Mouse (Mus musculus) midbrain, embryonic 10.5 days (tissue): Measurements from ENCODE around the gene Eci1. TPM values are rescaled to one million over a fixed set of nuclear protein-coding genes. Genes with fewer than 3 reads are reported as not detected.
"Not testable (repeated sequence)": the region's sequence is repeated elsewhere in the genome, so short reads cannot be mapped to it uniquely, and the experiment has no call there.

ENCODE experiments used
- DNase-seq: peaks from one replicate; pipeline ENCODE4 v3.0.0-alpha.2; 2017; ENCODE audit warnings: low spot score
- H3K27ac ChIP-seq: fragments of 300-500 bp; sonication (generic); replicated peaks from 2 replicates; pipeline ENCODE4 v1.5.1; 2016; ENCODE audit warnings: mild to moderate bottlenecking
- H3K27me3 ChIP-seq: fragments of 300-500 bp; sonication (generic); 2 replicates; pipeline ENCODE4 v1.6.1; 2016; ENCODE audit warnings: low read depth, mild to moderate bottlenecking; ENCODE audit not compliant: poor library complexity, severe bottlenecking
- H3K36me3 ChIP-seq: fragments of 300-500 bp; sonication (generic); 2 replicates; pipeline ENCODE4 v1.6.1; 2016; ENCODE audit warnings: mild to moderate bottlenecking, moderate library complexity
- H3K4me1 ChIP-seq: fragments of 300-500 bp; sonication (generic); 2 replicates; pipeline ENCODE4 v1.6.1; 2016
- H3K4me3 ChIP-seq: fragments of 300-500 bp; sonication (generic); 2 replicates; pipeline ENCODE4 v1.5.1; 2016; ENCODE audit warnings: mild to moderate bottlenecking, moderate library complexity
- H3K9me3 ChIP-seq: fragments of 300-500 bp; sonication (generic); replicated peaks from 2 replicates; pipeline ENCODE4 v1.6.1; 2016; ENCODE audit warnings: mild to moderate bottlenecking
- WGBS: fragments of 180-500 bp; shearing (Covaris S2); methylation state at CpG from one replicate; pipeline ENCODE4 v1.1.7; 2016; 5-methylcytosine and 5-hydroxymethylcytosine counted together
- polyA plus RNA-seq: library from polyadenylated mRNA; unstranded; fragments of >200 nt; fragmentation: Nextera tagmentation; extraction: Ambion mirVana; gene quantifications from 2 replicates; pipeline ENCODE4 v1.2.1, GENCODE M21; 2016

Gene Eci1
- polyA plus RNA-seq, 1 experiment from 2014 or later: 82.4 TPM

GRCm38 (mm10) chr17:24415011-24415410 lies 11.4 kb upstream of the Eci1 start:
- H3K4me3 ChIP-seq: peak overlapping the region; percentile 79
- peak overlapping the region; percentile 97 for H3K27ac ChIP-seq
- H3K4me1 ChIP-seq: peaks cover 37% of the 10 kb centered on the region
- WGBS: under 1% methylated on average over 21 of the region's 21 CpGs
- peaks cover 54% of the 10 kb centered on the region for H3K36me3 ChIP-seq
- no peaks in the 10 kb centered on the region for H3K27me3 ChIP-seq
- H3K9me3 ChIP-seq: no peaks in the 10 kb centered on the region
- DNase-seq: no peak

- H3K4me3 ChIP-seq: peak overlapping the region; percentile 79
- no peaks in the 10 kb centered on the region for H3K9me3 ChIP-seq
- H3K36me3 ChIP-seq: peaks cover 55% of the 10 kb centered on the region
- 87% methylated on average over 3 of the region's 3 CpGs for WGBS
- no peak for DNase-seq
- H3K27ac ChIP-seq: no peak overlapping the region
- H3K4me1 ChIP-seq: peaks cover 37% of the 10 kb centered on the region
- no peaks in the 10 kb centered on the region for H3K27me3 ChIP-seq
Observed at GRCm38 (mm10) chr17:24416051-24416652, 10.3 kb upstream of the Eci1 start.

DNA sequence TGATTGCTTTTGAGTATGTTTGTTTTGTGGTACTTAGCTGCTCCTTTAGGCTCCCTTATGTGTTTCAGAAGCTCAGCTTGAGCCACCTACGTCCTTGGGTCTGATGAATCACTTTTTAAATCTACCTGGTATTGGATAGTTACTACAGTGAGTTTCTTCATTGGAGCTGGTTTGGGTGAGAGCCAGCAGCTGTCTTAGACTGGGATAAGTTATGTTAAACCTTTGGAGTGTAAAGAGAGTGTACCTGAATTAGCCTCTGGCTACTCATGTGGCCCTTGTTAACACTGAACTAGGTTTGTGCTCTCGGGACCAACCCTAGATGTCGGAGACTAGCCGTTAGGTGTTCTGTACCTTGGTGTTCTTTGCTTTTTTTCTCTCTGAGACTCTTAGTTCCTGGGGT lies 3.3 kb upstream of the Eci1 start:
- Histone ChIP-seq H3K27ac (no peak overlapping the region), H3K36me3 (peaks cover 78% of the 10 kb centered on the region), H3K4me3 (no peak overlapping the region), H3K27me3 (no peaks in the 10 kb centered on the region), H3K4me1 (peaks cover 13% of the 10 kb centered on the region), H3K9me3 (no peaks in the 10 kb centered on the region)
- 95% methylated on average over 4 of the region's 4 CpGs for WGBS
- DNase-seq: no peak

- Histone ChIP-seq H3K27me3 (no peaks in the 10 kb centered on the region), H3K9me3 (no peaks in the 10 kb centered on the region), H3K36me3 (peaks cover 67% of the 10 kb centered on the region), H3K4me1 (peaks cover 16% of the 10 kb centered on the region), H3K4me3 (no peak overlapping the region), H3K27ac (no peak overlapping the region)
- no peak for DNase-seq
- WGBS: 94% methylated on average over 5 of the region's 5 CpGs
Observed at GRCm38 (mm10) chr17:24424489-24424888, 2.0 kb upstream of the Eci1 start.

DNA sequence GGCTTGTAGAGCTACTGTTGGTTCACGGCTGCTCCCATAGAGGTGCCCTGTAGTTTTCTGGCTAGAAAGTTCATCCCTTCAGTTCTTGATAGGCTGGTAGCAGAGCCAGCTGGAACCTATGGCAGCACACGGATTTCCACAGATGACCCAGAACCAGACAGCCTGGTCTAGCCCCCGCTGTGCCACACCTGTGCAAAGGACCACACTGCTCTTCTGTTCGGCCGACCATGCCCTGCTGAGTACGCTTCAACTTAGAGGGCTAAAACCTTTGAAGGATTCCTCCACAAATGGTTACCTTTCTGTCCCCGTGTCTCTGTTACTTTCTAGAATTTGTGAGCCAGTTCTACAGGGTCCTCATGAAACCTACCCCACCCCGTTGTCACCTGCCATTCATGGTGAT lies 1.1 kb upstream of the Eci1 start:
- not testable (repeated sequence) for DNase-seq, H3K27ac ChIP-seq, H3K4me3 ChIP-seq, H3K27me3 ChIP-seq, H3K9me3 ChIP-seq
- H3K36me3 ChIP-seq: peaks cover 67% of the 10 kb centered on the region
- peaks cover 20% of the 10 kb centered on the region for H3K4me1 ChIP-seq
- WGBS: 94% methylated on average over 6 of the region's 8 CpGs

DNA sequence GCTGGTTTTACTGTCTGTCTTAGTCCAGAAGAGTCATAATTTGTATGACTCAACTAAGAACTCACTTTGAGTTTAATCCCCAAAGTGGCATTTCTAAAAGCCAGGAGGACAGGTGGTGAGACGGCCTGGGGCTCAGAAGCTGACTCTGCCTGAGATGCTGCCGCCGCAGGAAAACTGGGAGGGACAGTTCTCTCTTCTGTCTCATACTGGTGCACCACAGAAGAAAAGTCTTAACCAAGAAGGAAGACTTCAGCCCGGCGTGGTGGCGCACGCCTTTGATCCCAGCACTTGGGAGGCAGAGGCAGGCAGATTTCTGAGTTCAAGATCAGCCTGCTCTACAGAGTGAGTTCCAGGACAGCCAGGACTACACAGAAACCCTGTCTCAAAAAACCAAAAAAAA lies 536 bp upstream of the Eci1 start:
- Histone ChIP-seq H3K36me3 (peaks cover 65% of the 10 kb centered on the region), H3K4me1 (peaks cover 20% of the 10 kb centered on the region), H3K4me3 (no peak overlapping the region), H3K9me3 (no peaks in the 10 kb centered on the region), H3K27me3 (no peaks in the 10 kb centered on the region), H3K27ac (no peak overlapping the region)
- WGBS: 90% methylated on average over 7 of the region's 7 CpGs
- no peak for DNase-seq

DNA sequence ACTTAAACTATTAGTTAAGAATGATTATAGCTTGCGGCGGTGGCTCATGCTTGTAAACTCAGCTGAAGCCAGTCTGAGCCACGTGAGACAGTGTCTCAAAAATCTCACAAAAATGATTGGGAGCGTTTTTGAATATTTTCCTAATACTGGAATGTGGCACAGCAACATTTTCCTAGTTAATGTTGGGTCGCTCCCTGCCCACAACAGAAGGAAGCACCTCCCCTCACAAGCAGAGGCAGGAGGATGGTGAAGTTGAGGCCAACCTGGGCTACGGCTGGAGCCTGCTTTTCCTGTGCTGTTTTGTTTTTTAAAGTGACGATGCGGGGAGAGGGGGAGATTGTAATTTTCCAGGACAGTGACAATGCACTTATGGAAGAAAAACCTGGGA lies 723 bp downstream of the Eci1 start:
- Histone ChIP-seq H3K4me1 (peaks cover 20% of the 10 kb centered on the region), H3K4me3 (peak overlapping the region; percentile 89), H3K27me3 (no peaks in the 10 kb centered on the region), H3K27ac (peak overlapping the region; percentile 98), H3K36me3 (peaks cover 57% of the 10 kb centered on the region), H3K9me3 (no peaks in the 10 kb centered on the region)
- no peak for DNase-seq
- 14% methylated on average over 8 of the region's 8 CpGs for WGBS

DNA sequence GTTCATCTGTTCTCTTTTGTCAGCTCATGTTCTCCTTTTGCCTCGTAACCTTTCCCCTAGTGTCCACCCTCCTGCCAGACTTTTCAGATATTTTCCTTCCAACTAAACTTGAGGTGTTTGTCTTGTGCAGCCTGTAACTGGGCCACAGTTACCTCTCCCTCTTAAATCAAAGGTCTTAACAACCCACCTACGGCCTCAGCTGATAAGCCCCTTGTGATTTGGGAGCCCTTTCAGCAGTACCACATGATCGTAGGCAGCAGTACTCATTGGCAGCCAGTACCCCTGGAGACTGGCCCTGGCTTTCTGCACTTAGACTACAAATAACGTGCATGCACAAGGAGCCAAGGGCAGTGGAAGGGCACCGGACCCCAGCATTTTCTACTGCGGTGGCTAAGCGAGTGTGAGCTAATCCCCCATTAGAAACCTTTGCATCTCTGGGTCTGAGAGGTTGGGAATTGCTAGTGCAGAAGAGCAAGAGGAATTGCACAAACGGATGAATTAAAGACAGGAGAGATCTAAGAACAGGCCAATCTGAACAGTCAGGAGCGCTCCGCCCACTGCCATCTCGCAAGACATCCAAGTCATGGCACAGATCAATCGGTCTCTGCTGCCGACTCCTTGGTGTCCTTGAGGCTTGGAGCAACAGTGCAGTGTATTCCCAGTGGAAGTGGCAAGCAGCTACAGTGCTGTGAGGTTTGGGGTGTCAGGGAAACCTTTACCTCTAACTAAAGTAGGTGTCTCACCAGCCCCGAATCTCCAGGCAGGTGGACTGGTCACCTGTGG lies 3.0 kb downstream of the Eci1 start:
- Histone ChIP-seq H3K27ac (no peak overlapping the region), H3K4me1 (peaks cover 20% of the 10 kb centered on the region), H3K27me3 (no peaks in the 10 kb centered on the region), H3K36me3 (peaks cover 50% of the 10 kb centered on the region), H3K9me3 (no peaks in the 10 kb centered on the region), H3K4me3 (no peak overlapping the region)
- 90% methylated on average over 14 of the region's 14 CpGs for WGBS
- DNase-seq: no peak

- peak; percentile 34 for DNase-seq
- Histone ChIP-seq H3K4me1 (no peaks in the 10 kb centered on the region), H3K9me3 (no peaks in the 10 kb centered on the region), H3K27ac (no peak overlapping the region), H3K4me3 (no peak overlapping the region), H3K27me3 (no peaks in the 10 kb centered on the region), H3K36me3 (peaks cover 90% of the 10 kb centered on the region)
- WGBS: 78% methylated on average over 5 of the region's 5 CpGs
Observed at GRCm38 (mm10) chr17:24437016-24437415, 10.6 kb downstream of the Eci1 start.

- Histone ChIP-seq H3K9me3 (no peaks in the 10 kb centered on the region), H3K4me3 (no peak overlapping the region), H3K27ac (no peak overlapping the region), H3K27me3 (no peaks in the 10 kb centered on the region), H3K4me1 (no peaks in the 10 kb centered on the region), H3K36me3 (peaks cover 99% of the 10 kb centered on the region)
- WGBS: 94% methylated on average over 8 of the region's 8 CpGs
- no peak for DNase-seq
Observed at GRCm38 (mm10) chr17:24440377-24440776, 13.9 kb downstream of the Eci1 start.

DNA sequence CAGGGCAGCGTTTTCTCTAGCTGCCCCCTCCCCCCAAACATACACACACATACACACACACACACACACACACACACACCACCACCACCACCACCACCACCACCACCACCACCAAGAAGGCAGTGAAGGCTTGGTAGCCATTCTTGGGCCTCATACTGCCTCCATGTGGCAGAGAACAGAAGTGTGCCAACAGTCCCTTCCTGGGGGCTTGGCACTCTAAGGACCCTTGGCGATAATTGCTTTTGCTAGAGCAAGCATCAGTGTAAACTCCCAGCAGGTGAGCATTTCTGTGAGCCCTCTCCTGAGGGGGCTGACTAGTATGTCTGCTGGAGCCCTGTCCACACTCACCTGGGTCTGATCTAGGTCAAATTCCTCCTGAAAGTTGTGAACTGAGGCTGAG lies 14.7 kb downstream of the Eci1 start:
- no peaks in the 10 kb centered on the region for H3K27me3 ChIP-seq
- no peak overlapping the region for H3K27ac ChIP-seq
- H3K9me3 ChIP-seq: no peaks in the 10 kb centered on the region
- 34% methylated on average over 2 of the region's 2 CpGs for WGBS
- H3K4me1 ChIP-seq: no peaks in the 10 kb centered on the region
- no peak for DNase-seq
- H3K36me3 ChIP-seq: peaks cover 99% of the 10 kb centered on the region
- no peak overlapping the region for H3K4me3 ChIP-seq

DNA sequence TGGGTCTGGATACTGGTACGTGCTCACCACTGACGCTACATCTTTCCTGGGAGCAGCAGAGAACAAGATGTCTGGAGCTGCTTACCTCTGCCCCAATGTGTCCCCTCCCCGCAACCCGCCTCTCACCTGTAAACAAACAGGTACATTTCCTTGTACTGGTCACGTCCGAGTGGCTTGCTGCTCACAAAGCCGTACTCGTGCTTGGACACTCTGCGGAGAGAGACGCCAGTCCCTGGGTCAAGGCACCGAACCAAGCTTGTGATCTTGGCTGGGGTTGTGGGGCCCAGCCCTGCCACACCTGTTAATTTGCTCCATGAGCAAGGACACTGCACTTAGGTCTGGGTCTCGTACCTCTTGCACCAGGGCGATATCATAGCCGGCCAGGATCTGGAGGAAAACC lies 15.7 kb downstream of the Eci1 start:
- DNase-seq: no peak
- no peaks in the 10 kb centered on the region for H3K4me1 ChIP-seq
- 93% methylated on average over 14 of the region's 14 CpGs for WGBS
- H3K4me3 ChIP-seq: no peak overlapping the region
- H3K9me3 ChIP-seq: no peaks in the 10 kb centered on the region
- H3K27ac ChIP-seq: no peak overlapping the region
- no peaks in the 10 kb centered on the region for H3K27me3 ChIP-seq
- peaks cover 100% of the 10 kb centered on the region for H3K36me3 ChIP-seq

- 85% methylated on average over 7 of the region's 7 CpGs for WGBS
- Histone ChIP-seq H3K9me3 (no peaks in the 10 kb centered on the region), H3K27me3 (no peaks in the 10 kb centered on the region), H3K4me3 (no peak within 1 kb of the TSS), H3K4me1 (no peaks in the 10 kb centered on the region), H3K27ac (no peak within 1 kb of the TSS), H3K36me3 (peaks cover 100% of the 10 kb centered on the region)
- DNase-seq: no peak
Observed at GRCm38 (mm10) chr17:24442632-24443155, 16.3 kb downstream of the Eci1 start, which contains the start of gene Dnase1l2. Dnase1l2 (minus strand) TSS chr17:24443105.
